Mouse (Mus musculus) heart, embryonic 11.5 days (tissue): ENCODE results near the gene Bub1b. TPM values are rescaled to one million over a fixed set of nuclear protein-coding genes. Genes with fewer than 3 reads are reported as not detected.

ENCODE experiments used
- polyA plus RNA-seq: library from polyadenylated mRNA; unstranded; fragments of >200 nt; fragmentation: Nextera tagmentation; extraction: Ambion mirVana; gene quantifications from 2 replicates; pipeline ENCODE4 v1.2.1, GENCODE M21; 2014

Bub1b gene
- polyA plus RNA-seq, 1 experiment from 2014 or later, result 67.3 TPM

Other genes with a start within 250 kb of the Bub1b start
- gene Gpr176, start 224.8 kb upstream of the Bub1b start, polyA plus RNA-seq, result 0.06 TPM in 1 of 2 replicates, not detected in the other
- 9.0 and 9.7 TPM in 2 replicates for gene Eif2ak4, start 209.6 kb upstream of the Bub1b start, polyA plus RNA-seq
- 202 and 204 TPM in 2 replicates for gene Srp14, start 118.5 kb upstream of the Bub1b start, polyA plus RNA-seq
- gene Bmf, start 48.5 kb upstream of the Bub1b start, polyA plus RNA-seq, result 2.6 and 3.7 TPM in 2 replicates
- 1.8 and 3.0 TPM in 2 replicates for gene Pak6, start 65.1 kb downstream of the Bub1b start, polyA plus RNA-seq
- 0.66 and 0.80 TPM in 2 replicates for gene Ankrd63, start 105.8 kb downstream of the Bub1b start, polyA plus RNA-seq
- gene Plcb2, start 130.2 kb downstream of the Bub1b start, polyA plus RNA-seq, result 0.99 and 1.4 TPM in 2 replicates
- gene Inafm2, start 147.5 kb downstream of the Bub1b start, polyA plus RNA-seq, result 45.4 and 46.7 TPM in 2 replicates
- 1.0 and 1.3 TPM in 2 replicates for gene Ccdc9b, start 164.4 kb downstream of the Bub1b start, polyA plus RNA-seq
- not detected in 2 replicates for gene Phgr1, start 174.6 kb downstream of the Bub1b start, polyA plus RNA-seq
- 0.21 and 0.27 TPM in 2 replicates for gene Disp2, start 181.5 kb downstream of the Bub1b start, polyA plus RNA-seq
- gene Knstrn, start 215.8 kb downstream of the Bub1b start, polyA plus RNA-seq, result 117 and 135 TPM in 2 replicates